Comparison of ENCODE assay signal across 10 mouse cellular contexts in the genomic region with DNA sequence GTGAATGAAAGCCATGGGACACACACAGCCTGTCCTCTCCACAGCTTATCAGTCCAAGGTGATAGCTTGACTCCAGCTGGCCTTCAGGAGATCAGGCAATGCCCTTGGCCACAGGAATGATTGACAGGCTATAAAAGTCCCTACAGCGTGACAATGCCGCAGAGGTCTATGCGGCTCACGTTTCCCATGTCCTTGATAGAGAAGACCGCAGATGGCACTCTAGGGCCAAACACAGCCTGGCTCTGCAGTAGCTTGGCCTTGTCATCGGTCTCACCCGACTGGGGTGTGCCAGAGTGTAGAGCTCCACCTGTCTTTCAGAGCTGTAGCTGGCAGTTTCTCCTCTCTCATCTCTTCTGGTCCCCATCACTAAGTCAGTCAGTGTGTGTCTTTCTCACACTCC. TPM values are rescaled to one million over a fixed set of nuclear protein-coding genes. Genes with fewer than 3 reads are reported as not detected.
DNase-seq lines count a peak whose midpoint lies in the region; ATAC-seq lines count a peak whose summit lies in the region.
"Had no signal": no experiment of that assay in that cellular context is flagged by ENCODE, and none has a peak within 500 bp of the region (broad histone marks: within the 10 kb centered on the region; RNA-seq: fewer than 3 reads in every experiment).

No protein-coding gene starts in this region.

- no peaks in the 10 kb centered on the region for H3K27me3 ChIP-seq in forebrain, embryonic 16.5 days (replicated peaks; ENCODE audit: control insufficient read depth, insufficient read depth, low read length)
- no peaks in the 10 kb centered on the region for H3K27me3 ChIP-seq in forebrain, embryonic 13.5 days
- H3K27me3 ChIP-seq in midbrain, embryonic 10.5 days (ENCODE audit: low read depth, poor library complexity, severe bottlenecking): no peaks in the 10 kb centered on the region
- H3K27me3 ChIP-seq in midbrain, embryonic 11.5 days (ENCODE audit: control insufficient read depth, insufficient read depth, low read length): no peaks in the 10 kb centered on the region
- H3K27me3 ChIP-seq in heart, embryonic 14.5 days (ENCODE audit: control insufficient read depth, insufficient read depth, low read length): no peaks in the 10 kb centered on the region
- H3K27me3 ChIP-seq in limb, embryonic 10.5 days (ENCODE audit: low read depth, poor library complexity, severe bottlenecking): no peaks in the 10 kb centered on the region
- H3K27me3 ChIP-seq: embryonic facial prominence, embryonic 12.5 days; liver, embryonic 13.5 days had no signal

- H3K9me3 ChIP-seq in forebrain, embryonic 16.5 days (ENCODE audit: control insufficient read depth, low read length): no peaks in the 10 kb centered on the region
- no peaks in the 10 kb centered on the region for H3K9me3 ChIP-seq in forebrain, embryonic 13.5 days (replicated peaks)
- no peaks in the 10 kb centered on the region for H3K9me3 ChIP-seq in midbrain, embryonic 10.5 days (replicated peaks)
- H3K9me3 ChIP-seq in midbrain, embryonic 11.5 days (ENCODE audit: control insufficient read depth, low read length): no peaks in the 10 kb centered on the region
- H3K9me3 ChIP-seq in heart, embryonic 14.5 days (ENCODE audit: control insufficient read depth, low read length): no peaks in the 10 kb centered on the region
- no peaks in the 10 kb centered on the region for H3K9me3 ChIP-seq in limb, embryonic 10.5 days (replicated peaks)
- H3K9me3 ChIP-seq: embryonic facial prominence, embryonic 12.5 days; liver, embryonic 13.5 days had no signal

- H3K9ac ChIP-seq in forebrain, embryonic 16.5 days (replicated peaks; ENCODE audit: low read depth, low read length): no peak overlapping the region
- H3K9ac ChIP-seq in forebrain, embryonic 13.5 days: no peak overlapping the region
- no peak overlapping the region for H3K9ac ChIP-seq in midbrain, embryonic 11.5 days (ENCODE audit: low read length)
- H3K9ac ChIP-seq in heart, embryonic 14.5 days (ENCODE audit: low read length): no peak overlapping the region
- H3K9ac ChIP-seq: embryonic facial prominence, embryonic 12.5 days; liver, embryonic 13.5 days had no signal

- peak overlapping the region; percentile 21; the same call in 1 of the 2 replicates for H3K27ac ChIP-seq in forebrain, embryonic 16.5 days (ENCODE audit: low read length)
- no peak overlapping the region for H3K27ac ChIP-seq in forebrain, embryonic 13.5 days
- H3K27ac ChIP-seq in midbrain, embryonic 10.5 days (replicated peaks): peak overlapping the region; percentile 46; the same call in 1 of the 2 replicates
- no peak overlapping the region for H3K27ac ChIP-seq in midbrain, embryonic 11.5 days (ENCODE audit: low read depth, low read length)
- no peak overlapping the region for H3K27ac ChIP-seq in heart, embryonic 14.5 days (replicated peaks in 1 of 2; ENCODE audit: control insufficient read depth in 1 of 2, insufficient read depth in 1 of 2, low read depth in 2 of 2, low read length in 2 of 2)
- H3K27ac ChIP-seq in limb, embryonic 10.5 days: no peak overlapping the region
- H3K27ac ChIP-seq: embryonic facial prominence, embryonic 12.5 days; liver, embryonic 13.5 days had no signal

- H3K36me3 ChIP-seq in forebrain, embryonic 16.5 days (ENCODE audit: control insufficient read depth, insufficient read depth): peaks cover under 1% of the 10 kb centered on the region; the same call in 1 of the 2 replicates
- H3K36me3 ChIP-seq in forebrain, embryonic 13.5 days (ENCODE audit: poor library complexity, severe bottlenecking): no peaks in the 10 kb centered on the region
- H3K36me3 ChIP-seq in midbrain, embryonic 10.5 days: no peaks in the 10 kb centered on the region
- no peaks in the 10 kb centered on the region for H3K36me3 ChIP-seq in midbrain, embryonic 11.5 days (ENCODE audit: control insufficient read depth, insufficient read depth, low read length)
- no peaks in the 10 kb centered on the region for H3K36me3 ChIP-seq in heart, embryonic 14.5 days (ENCODE audit: control insufficient read depth, insufficient read depth, low read length)
- no peaks in the 10 kb centered on the region for H3K36me3 ChIP-seq in limb, embryonic 10.5 days
- H3K36me3 ChIP-seq: embryonic facial prominence, embryonic 12.5 days; liver, embryonic 13.5 days had no signal

- ATAC-seq in forebrain, embryonic 16.5 days: 0 out of 2 replicates have a peak, but pooled peaks have one; percentile 11
- ATAC-seq in forebrain, embryonic 13.5 days: no peak; the same call in 1 of the 2 replicates
- no peak for ATAC-seq in midbrain, embryonic 11.5 days (ENCODE audit: low FRiP score)
- ATAC-seq in heart, embryonic 14.5 days (ENCODE audit: insufficient number of reproducible peaks, insufficient read depth, low FRiP score, low read depth): peak; percentile 21; the same call in 1 of the 2 replicates

- no peak for DNase-seq in midbrain, embryonic 10.5 days (ENCODE audit: low spot score)
- DNase-seq in midbrain, embryonic 11.5 days (ENCODE audit: low spot score, missing footprints): no peak
- DNase-seq in limb, embryonic 10.5 days (ENCODE audit: low spot score): no peak
- DNase-seq in ovary, postnatal 10 days (ENCODE audit: low spot score): no peak
- no peak for DNase-seq in spleen, postnatal 36 days (ENCODE audit: low spot score in 2 of 2)
- DNase-seq: liver, embryonic 13.5 days had no signal

- H3K4me1 ChIP-seq in forebrain, embryonic 16.5 days (replicated peaks; ENCODE audit: control insufficient read depth, insufficient read depth, low read length): peaks cover 11% of the 10 kb centered on the region
- peaks cover 15% of the 10 kb centered on the region for H3K4me1 ChIP-seq in forebrain, embryonic 13.5 days
- peaks cover 13% of the 10 kb centered on the region for H3K4me1 ChIP-seq in midbrain, embryonic 10.5 days
- peaks cover 2% of the 10 kb centered on the region; the same call in 1 of the 2 replicates for H3K4me1 ChIP-seq in midbrain, embryonic 11.5 days (ENCODE audit: control insufficient read depth, insufficient read depth, low read length)
- peaks cover 15 to 19% of the 10 kb centered on the region in 2 experiments for H3K4me1 ChIP-seq in heart, embryonic 14.5 days (ENCODE audit: control insufficient read depth in 2 of 2, insufficient read depth in 2 of 2, low read length in 2 of 2)
- peaks cover 24% of the 10 kb centered on the region; the same call in 1 of the 2 replicates for H3K4me1 ChIP-seq in limb, embryonic 10.5 days
- H3K4me1 ChIP-seq: liver, embryonic 13.5 days had no signal

- H3K4me2 ChIP-seq in forebrain, embryonic 16.5 days (ENCODE audit: low read length): no peak overlapping the region
- H3K4me2 ChIP-seq in forebrain, embryonic 13.5 days: no peak overlapping the region
- H3K4me2 ChIP-seq in midbrain, embryonic 11.5 days: no peak overlapping the region
- H3K4me2 ChIP-seq in heart, embryonic 14.5 days (ENCODE audit: low read length): no peak overlapping the region
- H3K4me2 ChIP-seq: embryonic facial prominence, embryonic 12.5 days; liver, embryonic 13.5 days had no signal

- no peak overlapping the region for H3K4me3 ChIP-seq in forebrain, embryonic 16.5 days (replicated peaks; ENCODE audit: low read length)
- no peak overlapping the region for H3K4me3 ChIP-seq in forebrain, embryonic 13.5 days
- H3K4me3 ChIP-seq in midbrain, embryonic 10.5 days: no peak overlapping the region
- no peak overlapping the region for H3K4me3 ChIP-seq in midbrain, embryonic 11.5 days (ENCODE audit: low read depth, low read length)
- H3K4me3 ChIP-seq in heart, embryonic 14.5 days (ENCODE audit: control insufficient read depth in 1 of 2, insufficient read depth in 1 of 2, low read depth in 1 of 2, low read length in 2 of 2): no peak overlapping the region
- H3K4me3 ChIP-seq in limb, embryonic 10.5 days: no peak overlapping the region
- H3K4me3 ChIP-seq: embryonic facial prominence, embryonic 12.5 days; liver, embryonic 13.5 days had no signal

- WGBS in forebrain, embryonic 16.5 days: 78% methylated on average over 7 of the region's 7 CpGs
- WGBS in forebrain, embryonic 13.5 days: 86% methylated on average over 7 of the region's 7 CpGs
- 88% methylated on average over 7 of the region's 7 CpGs for WGBS in midbrain, embryonic 10.5 days
- 92% methylated on average over 7 of the region's 7 CpGs for WGBS in midbrain, embryonic 11.5 days
- 39% methylated on average over 7 of the region's 7 CpGs for WGBS in heart, embryonic 14.5 days
- WGBS in limb, embryonic 10.5 days: 70% methylated on average over 7 of the region's 7 CpGs

RNA-seq across cellular contexts. Expression of a gene that starts 52.5 kb away (rescaled TPM):
- 8.5 and 10.7 TPM in 2 replicates for polyA plus RNA-seq in forebrain, embryonic 16.5 days (2015; fragmentation: Nextera tagmentation; extraction: Ambion mirVana)
- 5.3 and 6.5 TPM in 2 replicates for polyA plus RNA-seq in forebrain, embryonic 13.5 days (2015; fragmentation: Nextera tagmentation; extraction: Ambion mirVana)
- polyA plus RNA-seq in midbrain, embryonic 10.5 days (2016; fragmentation: Nextera tagmentation; extraction: Ambion mirVana): 8.9 and 9.9 TPM in 2 replicates
- 6.4 and 7.0 TPM in 2 replicates for polyA plus RNA-seq in midbrain, embryonic 11.5 days (2014; fragmentation: Nextera tagmentation; extraction: Ambion mirVana)
- 20.1 and 21.2 TPM in 2 replicates for polyA plus RNA-seq in heart, embryonic 14.5 days (2014; fragmentation: Nextera tagmentation; extraction: Ambion mirVana)
- polyA plus RNA-seq in limb, embryonic 10.5 days (2016; fragmentation: Nextera tagmentation; extraction: Ambion mirVana): 6.1 and 6.7 TPM in 2 replicates

Comparison
In these comparisons a context has a peak if more than half of its experiments do, and no peak if none do; other contexts are left out.
1. ATAC-seq: peak in forebrain, embryonic 16.5 days (single experiment) and heart, embryonic 14.5 days (single experiment); none in forebrain, embryonic 13.5 days (single experiment) and midbrain, embryonic 11.5 days (single experiment).
2. H3K27ac ChIP-seq: peak in forebrain, embryonic 16.5 days (single experiment) and midbrain, embryonic 10.5 days (single experiment); none in forebrain, embryonic 13.5 days (single experiment), midbrain, embryonic 11.5 days (single experiment), heart, embryonic 14.5 days (0 of 2) and limb, embryonic 10.5 days (single experiment).